In genomic region chr13:45454641-45455040, GRCm38 (mm10) we compare ENCODE assay signal across 8 mouse cellular contexts. TPM values are rescaled to one million over a fixed set of nuclear protein-coding genes. Genes with fewer than 3 reads are reported as not detected.
DNase-seq lines count a peak whose midpoint lies in the region; ATAC-seq and TF ChIP-seq lines count a peak whose summit lies in the region.

No protein-coding gene starts in this region.

- H3K27me3 ChIP-seq in kidney, embryonic 14.5 days (ENCODE audit: control insufficient read depth, insufficient read depth, low read length): no peaks in the 10 kb centered on the region
- H3K27me3 ChIP-seq in embryonic facial prominence, embryonic 14.5 days (replicated peaks; ENCODE audit: control insufficient read depth, insufficient read depth, low read length): no peaks in the 10 kb centered on the region
- no peaks in the 10 kb centered on the region for H3K27me3 ChIP-seq in intestine, postnatal 0 days (replicated peaks; ENCODE audit: control insufficient read depth, insufficient read depth, low read length)

- 24% methylated on average over 4 of the region's 4 CpGs for WGBS in kidney, embryonic 14.5 days
- 7% methylated on average over 4 of the region's 4 CpGs for WGBS in embryonic facial prominence, embryonic 14.5 days
- WGBS in intestine, postnatal 0 days: 3% methylated on average over 4 of the region's 4 CpGs

- H3K9ac ChIP-seq in kidney, embryonic 14.5 days (ENCODE audit: low read depth, low read length): no peak overlapping the region
- no peak overlapping the region for H3K9ac ChIP-seq in embryonic facial prominence, embryonic 14.5 days (ENCODE audit: low read depth, low read length)
- H3K9ac ChIP-seq in intestine, postnatal 0 days (ENCODE audit: low read depth, low read length): no peak overlapping the region

- no peak for TF ChIP-seq CTCF in intestine, postnatal 0 days (IDR thresholded peaks at IDR 0.05; ENCODE audit: low read depth)

- no peak overlapping the region for H3K4me3 ChIP-seq in kidney, embryonic 14.5 days (ENCODE audit: low read length)
- no peak overlapping the region for H3K4me3 ChIP-seq in embryonic facial prominence, embryonic 14.5 days (ENCODE audit: low read depth, low read length)
- no peak overlapping the region for H3K4me3 ChIP-seq in intestine, postnatal 0 days (ENCODE audit: low read depth, low read length)

- ATAC-seq in kidney, embryonic 14.5 days (ENCODE audit: low FRiP score, low TSS enrichment): peak; percentile 59; the same call in 1 of the 2 replicates
- ATAC-seq in embryonic facial prominence, embryonic 14.5 days (ENCODE audit: low read depth): 0 out of 2 replicates have a peak, but pooled peaks have one; percentile 33
- peak; percentile 39 for ATAC-seq in intestine, postnatal 0 days

- peaks cover 35% of the 10 kb centered on the region for H3K4me1 ChIP-seq in kidney, embryonic 14.5 days (ENCODE audit: control insufficient read depth, insufficient read depth, low read length)
- H3K4me1 ChIP-seq in embryonic facial prominence, embryonic 14.5 days (ENCODE audit: control insufficient read depth, insufficient read depth, low read length): peaks cover 26% of the 10 kb centered on the region
- H3K4me1 ChIP-seq in intestine, postnatal 0 days (replicated peaks; ENCODE audit: control insufficient read depth, insufficient read depth, low read length): peaks cover 14% of the 10 kb centered on the region

- no peak for DNase-seq in kidney, adult 11 months
- peak; percentile 82 for DNase-seq in embryonic facial prominence, embryonic 14.5 days (ENCODE audit: low spot score)
- peak; percentile 64 for DNase-seq in mesoderm, embryonic 11.5 days (ENCODE audit: low read depth, low spot score)
- no peak for DNase-seq in urinary bladder, postnatal 25 days (ENCODE audit: low spot score)
- DNase-seq in gastrocnemius, adult 18-20 months (ENCODE audit: low spot score): no peak
- no peak for DNase-seq in cerebellum, adult 11-12 months

- no peaks in the 10 kb centered on the region for H3K9me3 ChIP-seq in kidney, embryonic 14.5 days (ENCODE audit: control insufficient read depth, low read length)
- H3K9me3 ChIP-seq in embryonic facial prominence, embryonic 14.5 days (ENCODE audit: control insufficient read depth, low read length): no peaks in the 10 kb centered on the region
- no peaks in the 10 kb centered on the region for H3K9me3 ChIP-seq in intestine, postnatal 0 days (ENCODE audit: control insufficient read depth)

- no peaks in the 10 kb centered on the region for H3K36me3 ChIP-seq in kidney, embryonic 14.5 days (ENCODE audit: control insufficient read depth, insufficient read depth, low read length)
- H3K36me3 ChIP-seq in embryonic facial prominence, embryonic 14.5 days (ENCODE audit: control insufficient read depth, insufficient read depth, low read length): no peaks in the 10 kb centered on the region
- no peaks in the 10 kb centered on the region for H3K36me3 ChIP-seq in intestine, postnatal 0 days (ENCODE audit: control insufficient read depth, insufficient read depth)

- peak overlapping the region; percentile 80 for H3K27ac ChIP-seq in kidney, embryonic 14.5 days (ENCODE audit: low read depth, low read length)
- H3K27ac ChIP-seq in embryonic facial prominence, embryonic 14.5 days (replicated peaks; ENCODE audit: low read depth, low read length): peak overlapping the region; percentile 80
- peak overlapping the region; percentile 69 for H3K27ac ChIP-seq in intestine, postnatal 0 days (ENCODE audit: low read depth, low read length)

- H3K4me2 ChIP-seq in kidney, embryonic 14.5 days (replicated peaks; ENCODE audit: low read depth, low read length): peak overlapping the region; percentile 6; the same call in 1 of the 2 replicates
- H3K4me2 ChIP-seq in embryonic facial prominence, embryonic 14.5 days (ENCODE audit: low read depth, low read length): peak overlapping the region; percentile 14; the same call in 1 of the 2 replicates
- peak overlapping the region; percentile 22; the same call in 1 of the 2 replicates for H3K4me2 ChIP-seq in intestine, postnatal 0 days (replicated peaks; ENCODE audit: low read depth)

RNA-seq across cellular contexts. Expression of gene Gmpr, which starts 52.6 kb away (rescaled TPM):
- 38.7 and 48.9 TPM in 2 replicates for polyA plus RNA-seq in kidney, embryonic 14.5 days (2014; fragmentation: Nextera tagmentation; extraction: Ambion mirVana)
- polyA plus RNA-seq in embryonic facial prominence, embryonic 14.5 days (2014; fragmentation: Nextera tagmentation; extraction: Ambion mirVana): 46.4 and 51.5 TPM in 2 replicates
- 20.5 and 22.5 TPM in 2 replicates for polyA plus RNA-seq in intestine, postnatal 0 days (2015; fragmentation: Nextera tagmentation; extraction: Ambion mirVana)
- total RNA-seq in gastrocnemius, adult 18-20 months (2021): 100 to 1,000 TPM; 180 to 190 TPM

Comparison
In these comparisons a context has a peak if more than half of its experiments do, and no peak if none do; other contexts are left out.
1. DNase-seq: peak in embryonic facial prominence, embryonic 14.5 days (single experiment) and mesoderm, embryonic 11.5 days (single experiment); none in kidney, adult 11 months (single experiment), urinary bladder, postnatal 25 days (single experiment), gastrocnemius, adult 18-20 months (single experiment) and cerebellum, adult 11-12 months (single experiment).
2. Peak in every context shown above with its lines, with median percentiles within 50 percentile points of each other: ATAC-seq, H3K27ac ChIP-seq and H3K4me2 ChIP-seq.